Mouse (Mus musculus): ENCODE data around the gene Paqr8.

GRCm38 (mm10) chr1:20889677-20890403 is 566 bp upstream of the Paqr8 start:
- TF ChIP-seq CTCF (IDR thresholded peaks at IDR 0.05; ENCODE audit: low read depth, low read length) = no peak
- TF ChIP-seq POLR2A (IDR thresholded peaks at IDR 0.05; ENCODE audit: borderline replicate concordance, low read depth, low read length) = no peak

Measured in bone marrow macrophage, adult 2 months (primary cell).